Mouse (Mus musculus): ENCODE measurements around the gene Arl16.
"Not testable (repeated sequence)": the region's sequence is repeated elsewhere in the genome, so short reads cannot be mapped to it uniquely, and the experiment has no call there.

DNA sequence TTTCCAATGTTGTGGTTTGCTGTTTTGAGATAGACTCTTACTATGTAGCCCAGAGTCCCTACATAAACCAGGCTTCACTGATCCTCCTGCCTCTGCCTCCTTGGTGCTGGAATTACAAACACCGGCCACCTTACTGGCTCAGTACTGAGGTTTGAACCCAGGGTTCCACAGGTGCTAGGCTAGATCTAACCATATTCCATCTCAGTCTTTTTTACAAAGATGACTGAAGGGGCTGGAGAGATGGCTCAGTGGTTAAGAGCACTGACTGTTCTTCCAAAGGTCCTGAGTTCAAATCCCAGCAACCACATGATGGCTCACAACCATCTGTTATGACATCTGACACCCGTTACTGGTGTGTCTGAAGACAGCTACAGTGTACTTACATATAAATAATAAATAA, 46.9 kb upstream of the Arl16 start:
- TF ChIP-seq CTCF (conservative IDR thresholded peaks at IDR 0.05; ENCODE audit: low read length); POU5F1 (IDR thresholded peaks at IDR 0.05; ENCODE audit: borderline replicate concordance, low read length); NANOG (IDR thresholded peaks at IDR 0.05; ENCODE audit: borderline replicate concordance, low read length): not testable (repeated sequence)
